Mouse (Mus musculus): ENCODE results near the gene Dnajc8.
"Not testable (repeated sequence)": the region's sequence is repeated elsewhere in the genome, so short reads cannot be mapped to it uniquely, and the experiment has no call there.

Dnajc8 gene

GRCm38 (mm10) chr4:132567361-132567779, 32.0 kb downstream of the Dnajc8 start:
- no peak for DNase-seq (ENCODE audit: low spot score)

GRCm38 (mm10) chr4:132569115-132569514, 33.8 kb downstream of the Dnajc8 start:
- DNase-seq (ENCODE audit: low spot score): no peak

GRCm38 (mm10) chr4:132571190-132571589, 35.8 kb downstream of the Dnajc8 start:
- DNase-seq (ENCODE audit: low spot score): no peak

- no peak for DNase-seq (ENCODE audit: low spot score)
Observed at GRCm38 (mm10) chr4:132573327-132573726, 38.0 kb downstream of the Dnajc8 start.

GRCm38 (mm10) chr4:132574809-132575347, 39.5 kb downstream of the Dnajc8 start:
- no peak for DNase-seq (ENCODE audit: low spot score)

GRCm38 (mm10) chr4:132583781-132584180, 48.4 kb downstream of the Dnajc8 start:
- DNase-seq (ENCODE audit: low spot score): no peak

GRCm38 (mm10) chr4:132584975-132585374, 49.6 kb downstream of the Dnajc8 start:
- no peak for DNase-seq (ENCODE audit: low spot score)

- DNase-seq (ENCODE audit: low spot score): no peak
Observed at GRCm38 (mm10) chr4:132586282-132586681, 50.9 kb downstream of the Dnajc8 start.

GRCm38 (mm10) chr4:132588512-132588911, 53.2 kb downstream of the Dnajc8 start:
- no peak for DNase-seq (ENCODE audit: low spot score)

- DNase-seq (ENCODE audit: low spot score): no peak
Observed at GRCm38 (mm10) chr4:132590642-132591041, 55.3 kb downstream of the Dnajc8 start.

- no peak for DNase-seq (ENCODE audit: low spot score)
Observed at GRCm38 (mm10) chr4:132592958-132593357, 57.6 kb downstream of the Dnajc8 start.

GRCm38 (mm10) chr4:132594191-132594590, 58.8 kb downstream of the Dnajc8 start:
- no peak for DNase-seq (ENCODE audit: low spot score)

GRCm38 (mm10) chr4:132598861-132599260, 63.5 kb downstream of the Dnajc8 start:
- no peak for DNase-seq (ENCODE audit: low spot score)

GRCm38 (mm10) chr4:132599764-132600163, 64.4 kb downstream of the Dnajc8 start:
- DNase-seq (ENCODE audit: low spot score): no peak

- no peak for DNase-seq (ENCODE audit: low spot score)
Observed at GRCm38 (mm10) chr4:132600465-132600864, 65.1 kb downstream of the Dnajc8 start.

- DNase-seq (ENCODE audit: low spot score): not testable (repeated sequence)
Observed at GRCm38 (mm10) chr4:132601242-132601641, 65.9 kb downstream of the Dnajc8 start.

Data from c-Kit-positive CD71-positive TER-119-positive erythroid progenitor cells, embryonic 14.5 days (primary cell).